Mouse (Mus musculus) C2C12 (cell line): Measurements from ENCODE around the gene Dcun1d4.

Experiments
- CTCF ChIP-seq: IDR thresholded peaks from one replicate; pipeline ENCODE4 v1.5.1; 2011; ENCODE audit not compliant: control insufficient read depth, insufficient read depth, insufficient read length
- FOSL1 ChIP-seq: IDR thresholded peaks from one replicate; pipeline ENCODE4 v1.8.0; 2011; ENCODE audit warnings: mild to moderate bottlenecking, low read length; ENCODE audit not compliant: poor library complexity, insufficient read depth, severe bottlenecking
- MAX ChIP-seq: IDR thresholded peaks from one replicate; pipeline ENCODE4 v1.6.1; 2011; ENCODE audit warnings: mild to moderate bottlenecking, control low read depth
- MYOD1 ChIP-seq: IDR thresholded peaks from one replicate; pipeline ENCODE4 v1.6.1; 2011; ENCODE audit warnings: low read depth; ENCODE audit not compliant: control insufficient read depth, insufficient read length

DNA sequence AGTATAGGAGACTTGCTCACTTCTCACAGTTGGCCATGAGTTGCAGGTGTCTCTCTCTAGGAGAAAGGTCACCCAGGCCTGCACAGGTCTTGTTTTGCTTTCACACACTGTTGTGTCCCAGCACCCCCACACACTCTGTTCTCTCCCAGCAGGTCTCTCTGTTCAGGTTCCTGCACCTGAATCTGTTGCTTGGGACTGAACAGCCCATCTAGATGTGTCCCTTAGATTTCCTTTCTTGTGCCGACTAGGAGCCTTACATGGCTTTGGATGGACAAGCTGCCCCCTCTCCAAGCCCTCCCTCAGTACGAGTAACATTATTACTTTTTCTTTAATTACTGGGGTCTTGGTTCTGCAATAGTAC, 59.7 kb downstream of the Dcun1d4 start:
- no peak for TF ChIP-seq MYOD1
- TF ChIP-seq CTCF = no peak
- no peak for TF ChIP-seq FOSL1
- no peak for TF ChIP-seq MAX
